Mouse (Mus musculus) ES-E14 (cell line): ENCODE measurements at regions not wholly inside any gene's neighbourhood (a gene's known extent, or its start where the extent isn't known, plus 50 kb on each side); places are given as distances from the start of the nearest gene placed in this dataset.

Source experiments
- MAFK ChIP-seq: IDR thresholded peaks from 2 replicates; pipeline ENCODE4 v1.6.1; 2014; ENCODE audit warnings: mild to moderate bottlenecking, low read depth, low read length, inconsistent platforms; ENCODE audit not compliant: insufficient read depth
- ZC3H11A ChIP-seq: IDR thresholded peaks from 2 replicates; pipeline ENCODE4 v1.6.1; 2012; ENCODE audit warnings: low read depth, mild to moderate bottlenecking, inconsistent platforms, low read length, borderline replicate concordance
- ZNF384 ChIP-seq: IDR thresholded peaks from 2 replicates; pipeline ENCODE4 v1.6.1; 2012; ENCODE audit warnings: low read depth, low read length, inconsistent platforms

- TF ChIP-seq MAFK = no peak
- no peak for TF ChIP-seq ZC3H11A
- TF ChIP-seq ZNF384 = no peak
Measured at GRCm38 (mm10) chr1:163167051-163167450, 81.6 kb upstream of the Mroh9 start.
